Mouse (Mus musculus) embryo, embryonic 10.5 days (tissue): ENCODE measurements at regions not wholly inside any gene's neighbourhood (a gene's known extent, or its start where the extent isn't known, plus 50 kb on each side); places are given as distances from the start of the nearest gene placed in this dataset.

Source experiments
- DNase-seq: peaks from one replicate; pipeline ENCODE4 v3.0.0-alpha.2; 2015; ENCODE audit warnings: low spot score

- no peak for DNase-seq
Observed at GRCm38 (mm10) chr4:7222922-7223321, 1015.9 kb downstream of the Car8 start.

DNA sequence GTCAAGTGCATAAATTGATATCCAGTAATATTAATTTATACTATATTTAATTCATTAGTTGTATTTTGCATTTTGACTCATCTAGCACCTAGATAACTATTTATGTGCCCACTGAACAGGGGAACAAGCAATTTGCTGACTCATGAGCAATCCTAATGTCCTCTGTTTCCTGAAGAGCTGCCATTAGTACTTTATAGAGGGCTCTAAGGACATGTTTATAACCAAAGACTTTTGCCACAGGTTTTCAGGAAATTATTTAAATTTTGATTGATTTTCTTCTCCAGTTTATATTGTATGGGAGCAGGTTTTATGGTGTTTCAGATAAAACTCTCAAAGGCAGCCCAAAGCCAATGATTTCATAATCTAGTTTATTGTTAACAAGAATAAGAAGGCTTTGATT lies 1018.4 kb downstream of the Car8 start:
- no peak for DNase-seq

- no peak for DNase-seq
Observed at GRCm38 (mm10) chr4:7215048-7216030, 1023.5 kb downstream of the Car8 start.

GRCm38 (mm10) chr4:7206987-7207386 lies 1031.9 kb downstream of the Car8 start:
- DNase-seq: no peak

- DNase-seq: peak; percentile 48
Observed at GRCm38 (mm10) chr4:7201816-7202215, 1037.0 kb downstream of the Car8 start.

DNA sequence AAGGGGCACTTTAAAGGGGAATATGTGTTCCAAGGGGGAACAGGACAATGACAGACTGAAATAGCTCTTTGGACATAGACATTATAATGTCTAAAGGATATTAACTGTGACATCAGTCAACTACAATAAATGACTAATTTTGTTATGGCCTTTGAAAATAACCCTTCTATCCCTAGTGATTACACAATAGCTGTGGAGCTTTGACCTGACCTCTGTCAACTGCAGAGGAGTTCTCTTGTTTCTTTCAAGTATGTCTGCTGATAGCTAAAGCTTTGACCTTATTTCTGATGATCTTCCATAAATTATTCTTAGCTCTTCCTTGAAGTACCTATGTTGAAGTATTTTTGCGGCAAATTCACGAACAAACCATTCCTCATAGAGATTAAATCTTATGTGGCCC lies 1038.9 kb downstream of the Car8 start:
- DNase-seq: no peak

DNA sequence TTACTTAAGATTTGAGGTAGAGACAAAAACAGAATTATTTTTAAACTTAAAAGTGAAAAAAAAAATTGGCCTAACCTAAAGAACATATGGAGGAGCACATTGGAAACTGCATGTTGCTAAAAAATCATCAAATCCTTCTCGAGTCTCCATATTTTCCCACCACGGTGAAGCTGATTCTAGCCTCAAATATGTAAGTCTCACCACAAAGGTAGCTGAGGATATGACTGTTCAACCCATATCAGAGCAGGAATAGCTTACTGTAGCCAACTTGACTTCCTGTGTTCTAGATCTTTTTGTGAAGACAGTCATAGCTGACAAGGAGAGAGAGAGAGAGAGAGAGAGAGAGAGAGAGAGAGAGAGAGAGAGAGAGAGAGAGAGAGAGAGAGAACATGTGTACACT lies 1039.8 kb downstream of the Car8 start:
- no peak for DNase-seq

- DNase-seq: no peak
Observed at GRCm38 (mm10) chr4:7196570-7196969, 1042.3 kb downstream of the Car8 start.

DNA sequence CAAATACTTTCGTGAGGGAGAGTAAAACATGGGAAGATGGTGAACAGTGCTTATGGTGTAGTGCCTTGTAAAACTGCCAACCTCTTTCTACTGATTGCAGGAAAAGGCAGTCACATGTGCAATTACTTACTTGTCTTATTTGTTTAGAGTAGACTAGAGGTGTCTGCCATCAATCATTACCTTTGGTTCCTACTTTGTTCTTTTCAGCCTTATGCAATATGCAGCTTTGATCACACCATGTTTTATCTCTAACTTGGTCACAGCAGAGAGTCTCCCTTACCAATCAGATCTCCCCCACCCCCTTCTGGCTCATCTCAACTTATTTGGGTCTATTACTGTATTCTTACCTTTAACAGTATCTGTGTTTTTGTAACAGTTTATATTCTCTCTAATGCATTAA lies 1043.2 kb downstream of the Car8 start:
- DNase-seq: no peak

DNA sequence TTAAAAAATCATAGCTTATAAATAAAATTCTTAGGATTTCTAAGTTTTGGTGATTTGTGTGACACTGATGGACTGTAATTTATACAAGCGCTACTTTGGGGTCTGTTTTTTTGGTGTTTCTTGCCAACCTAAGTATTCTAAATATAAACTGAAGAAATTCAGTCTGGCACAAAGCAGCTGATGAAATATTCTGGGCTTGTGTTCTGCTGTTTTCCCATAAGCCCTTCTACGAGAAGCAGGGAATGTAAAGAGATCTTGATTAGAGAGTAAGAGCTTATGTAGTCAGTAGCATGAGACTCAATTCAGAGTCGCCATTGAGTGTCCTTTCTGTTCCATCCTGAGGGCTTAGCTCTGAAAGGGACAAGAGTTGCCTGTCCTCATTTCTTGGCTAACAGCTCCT lies 1046.9 kb downstream of the Car8 start:
- no peak for DNase-seq

GRCm38 (mm10) chr4:7191228-7191627 lies 1047.6 kb downstream of the Car8 start:
- no peak for DNase-seq

DNA sequence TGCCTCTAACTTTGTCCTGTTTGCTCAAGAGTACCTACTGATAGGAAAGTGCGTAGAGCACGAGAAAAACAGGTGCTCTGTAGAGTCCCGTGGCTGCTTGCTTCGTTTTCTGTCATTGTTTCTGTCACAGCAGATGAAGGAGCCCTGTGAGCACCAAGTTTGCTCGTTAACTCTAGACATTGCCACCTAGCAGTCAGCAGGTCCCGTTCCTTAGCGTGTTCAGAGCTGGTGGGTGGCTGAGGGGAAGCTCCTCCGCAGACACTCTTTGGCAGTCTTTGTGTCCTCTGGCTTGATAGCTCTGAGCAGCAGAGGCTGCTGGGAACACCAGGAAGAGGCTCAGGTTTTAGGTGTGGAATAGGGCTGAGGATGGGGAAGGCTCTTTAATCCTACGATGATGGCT lies 1063.8 kb downstream of the Car8 start:
- DNase-seq: no peak

DNA sequence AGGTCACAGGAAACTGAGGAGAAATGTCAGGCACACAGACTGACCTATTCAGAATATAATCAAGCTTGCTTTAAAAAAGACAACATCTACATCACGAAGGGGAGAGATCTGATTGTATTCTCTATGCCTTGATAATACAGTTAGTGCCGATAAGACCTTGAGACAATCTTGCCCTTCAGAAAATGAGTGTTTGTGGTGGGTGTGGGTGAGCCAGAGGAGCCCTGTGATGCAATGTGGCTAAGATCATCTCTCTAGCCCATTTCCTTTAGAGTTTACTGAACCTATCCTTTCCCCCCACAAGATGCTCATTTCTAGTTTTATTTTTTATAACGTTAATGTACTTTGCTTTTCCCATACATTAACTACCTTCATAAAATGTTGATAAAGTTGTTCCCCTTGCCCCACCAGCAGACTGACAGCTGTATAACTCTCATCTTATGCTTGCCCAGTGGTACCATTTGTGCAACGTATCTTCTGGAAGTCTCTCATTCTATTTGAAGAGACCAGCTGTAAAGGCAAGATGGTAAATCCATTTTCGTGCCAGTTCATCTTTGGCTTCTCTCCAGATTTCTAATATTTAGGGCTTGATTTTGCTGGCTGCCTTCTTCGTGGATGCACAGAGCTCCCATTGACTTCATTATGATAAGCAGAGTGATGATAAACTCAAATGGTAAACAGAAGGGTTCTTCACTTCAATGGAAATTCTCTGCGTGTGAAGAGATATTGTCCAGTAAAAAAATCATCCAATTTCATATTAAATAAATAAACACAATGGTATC lies 1066.1 kb downstream of the Car8 start:
- DNase-seq: no peak

DNA sequence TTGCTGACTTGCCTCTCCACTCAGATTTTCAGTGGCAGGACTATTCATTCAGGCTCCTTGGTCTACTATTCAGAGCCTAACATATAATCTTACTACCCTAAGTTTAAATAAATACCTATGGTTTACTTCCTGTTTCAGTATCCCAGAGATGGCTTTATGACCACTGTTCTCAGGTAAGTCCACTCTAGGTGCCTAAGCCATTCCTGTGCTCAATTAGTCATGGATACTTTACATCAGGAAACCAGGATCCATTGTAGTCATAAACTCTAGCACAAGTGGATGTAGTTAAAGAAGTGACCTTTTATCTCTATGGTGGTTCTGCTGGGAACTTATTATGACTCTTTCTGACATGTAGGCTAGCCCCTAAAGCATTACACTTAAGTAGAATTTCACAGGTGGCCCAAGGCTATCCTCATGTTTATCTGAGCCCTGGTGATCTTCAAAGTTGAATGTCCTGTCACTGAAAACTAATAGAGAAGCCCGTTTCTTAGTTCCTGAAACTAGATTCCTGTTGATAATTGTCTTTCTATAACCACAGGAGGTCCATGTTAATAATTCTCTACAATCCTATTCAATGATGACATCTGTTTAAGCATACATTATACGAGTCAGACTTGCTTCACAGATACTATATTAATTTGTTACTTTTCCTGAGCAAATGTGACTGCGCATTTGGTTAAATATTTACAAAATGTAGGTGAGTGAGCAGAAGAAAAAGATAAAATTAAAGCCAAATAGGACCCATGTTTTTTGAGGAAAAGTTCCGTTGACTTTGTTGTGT lies 1067.0 kb downstream of the Car8 start:
- no peak for DNase-seq

- no peak for DNase-seq
Observed at GRCm38 (mm10) chr4:7161411-7161810, 1077.4 kb downstream of the Car8 start.

GRCm38 (mm10) chr4:7157883-7158282 lies 1081.0 kb downstream of the Car8 start:
- DNase-seq: no peak

- DNase-seq: no peak
Observed at GRCm38 (mm10) chr4:7154256-7154655, 1084.6 kb downstream of the Car8 start.

GRCm38 (mm10) chr4:7153835-7154234 lies 1085.0 kb downstream of the Car8 start:
- DNase-seq: no peak

- DNase-seq: no peak
Observed at GRCm38 (mm10) chr4:7145756-7146155, 1093.1 kb downstream of the Car8 start.

DNA sequence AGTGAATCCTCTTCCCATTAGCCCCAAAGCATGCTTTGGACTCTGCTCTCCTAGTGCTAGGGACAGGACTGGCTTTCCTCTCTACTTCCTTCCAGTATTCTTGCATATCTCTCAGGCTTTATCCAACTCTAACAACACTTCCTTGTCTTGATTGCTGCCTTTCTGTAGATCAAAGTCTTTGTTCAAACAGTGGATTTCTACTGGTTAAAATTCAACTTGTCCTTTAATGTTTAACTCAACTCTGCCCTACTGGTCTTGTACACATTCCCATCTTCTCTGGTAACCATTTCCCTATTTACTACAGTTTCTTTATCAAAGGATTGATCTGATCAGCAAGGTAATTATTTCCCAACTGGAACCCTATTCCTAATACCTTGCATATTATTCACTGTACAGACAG lies 1094.6 kb downstream of the Car8 start:
- DNase-seq: no peak

DNA sequence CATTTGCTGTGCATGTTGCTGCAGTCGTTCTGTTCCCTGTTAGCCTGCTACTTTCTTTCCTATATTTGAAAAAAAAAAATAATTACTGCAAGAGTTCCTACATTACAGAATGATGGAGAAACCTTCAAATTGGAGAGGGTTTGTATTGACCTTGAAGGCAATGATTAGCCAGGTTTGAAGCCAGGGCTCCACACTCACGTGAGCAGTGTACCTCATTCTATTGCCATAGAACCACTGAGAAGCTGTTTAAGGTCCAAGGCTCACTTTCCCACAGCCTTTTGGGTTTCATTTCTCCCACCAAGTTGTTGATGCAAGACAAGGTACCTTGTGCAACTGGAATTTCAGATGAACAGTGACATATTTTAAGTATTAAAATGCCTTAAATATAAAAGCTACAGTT lies 1095.2 kb downstream of the Car8 start:
- no peak for DNase-seq

- no peak for DNase-seq
Observed at GRCm38 (mm10) chr4:7142781-7143180, 1096.1 kb downstream of the Car8 start.
